Mouse (Mus musculus): ENCODE measurements around the gene Celf1.

- TF ChIP-seq CTCF (IDR thresholded peaks at IDR 0.05; ENCODE audit: control insufficient read depth, insufficient read depth, insufficient replicate concordance, low read depth, low read length) (no peak), POLR2A (IDR thresholded peaks at IDR 0.05; ENCODE audit: control insufficient read depth, low read depth, low read length) (no peak)
These were observed 8.4 kb upstream of the Celf1 start for GRCm38 (mm10) chr2:90931829-90932228.

Measured in testis, adult 2 months (tissue).